Comparison of ENCODE assay signal across 10 mouse cellular contexts in the genomic region with DNA sequence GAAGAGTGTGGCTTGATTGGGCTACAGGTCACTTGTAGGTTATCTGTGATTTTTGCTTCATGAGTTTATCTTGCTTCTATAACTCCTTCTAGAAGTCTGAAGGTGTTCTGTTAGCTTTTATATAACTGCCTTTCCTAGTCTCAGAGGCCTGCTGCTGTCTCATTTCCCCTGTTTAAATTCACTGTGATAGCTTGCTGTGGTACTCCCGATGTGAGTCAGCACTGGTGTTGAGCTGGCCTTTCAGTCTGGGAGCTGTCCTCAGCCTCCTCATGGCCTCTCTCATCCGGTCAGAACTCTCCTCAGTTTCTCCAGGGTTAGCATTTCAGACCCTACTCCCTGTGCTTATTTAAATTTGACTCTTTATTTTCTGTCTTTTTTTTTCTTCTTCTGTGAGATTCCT.
"Had no signal": no experiment of that assay in that cellular context is flagged by ENCODE, and none has a peak within 500 bp of the region (broad histone marks: within the 10 kb centered on the region; RNA-seq: fewer than 3 reads in every experiment).

No protein-coding gene starts in this region.

- H3K9me3 ChIP-seq: limb, embryonic 12.5 days; liver, embryonic 13.5 days; lung, embryonic 15.5 days; midbrain, embryonic 13.5 days had no signal

- H3K9ac ChIP-seq: limb, embryonic 12.5 days; liver, embryonic 13.5 days; liver, postnatal 0 days; lung, embryonic 15.5 days; midbrain, embryonic 13.5 days had no signal

- H3K27ac ChIP-seq: limb, embryonic 12.5 days; liver, embryonic 13.5 days; lung, embryonic 15.5 days; macrophage; midbrain, embryonic 13.5 days; stomach, postnatal 0 days had no signal

- DNase-seq: kidney, postnatal 14 days; liver; liver, embryonic 13.5 days; liver, postnatal 0 days; lung, postnatal 14 days had no signal

- H3K27me3 ChIP-seq: limb, embryonic 12.5 days; liver, embryonic 13.5 days; lung, embryonic 15.5 days; midbrain, embryonic 13.5 days had no signal

- H3K4me2 ChIP-seq: limb, embryonic 12.5 days; liver, embryonic 13.5 days; lung, embryonic 15.5 days; midbrain, embryonic 13.5 days had no signal

- ATAC-seq: liver, postnatal 0 days; midbrain, embryonic 13.5 days had no signal

- H3K4me3 ChIP-seq: limb, embryonic 12.5 days; liver, embryonic 13.5 days; lung, embryonic 15.5 days; midbrain, embryonic 13.5 days had no signal

- H3K36me3 ChIP-seq: limb, embryonic 12.5 days; liver, embryonic 13.5 days; lung, embryonic 15.5 days; midbrain, embryonic 13.5 days had no signal

- H3K4me1 ChIP-seq: midbrain, embryonic 13.5 days had no signal
